Mouse (Mus musculus): ENCODE measurements around the gene Mepce.

DNA sequence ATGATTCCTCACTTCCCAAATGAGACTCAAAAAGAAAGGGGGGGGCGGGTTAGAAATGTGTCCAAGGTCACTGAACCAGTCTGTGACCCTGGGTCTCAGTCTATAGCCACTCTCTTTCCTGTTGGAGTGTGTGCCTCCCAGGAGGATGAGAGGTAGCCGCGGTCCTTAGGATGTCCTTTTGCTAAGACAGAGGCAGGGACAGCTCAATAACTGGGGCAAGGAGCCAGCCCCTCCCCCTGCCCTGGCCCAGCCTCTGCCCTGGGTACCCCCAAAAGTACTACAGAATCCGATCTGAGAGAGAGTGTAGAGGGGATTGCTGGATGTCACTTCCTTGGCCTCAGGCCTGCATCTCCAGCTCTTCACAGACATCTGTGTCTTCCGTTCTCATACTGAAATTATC, 32.0 kb downstream of the Mepce start:
- TF ChIP-seq CTCF (conservative IDR thresholded peaks at IDR 0.05; ENCODE audit: low read length) (no peak), NANOG (IDR thresholded peaks at IDR 0.05; ENCODE audit: borderline replicate concordance, low read length) (no peak), POU5F1 (IDR thresholded peaks at IDR 0.05; ENCODE audit: borderline replicate concordance, low read length) (no peak)
